Mouse (Mus musculus) monocyte, adult 2 months (primary cell): ENCODE results near the gene Scn2b.

ENCODE experiments used
- DNase-seq, 2 experiments: peaks; one replicate each; pipeline ENCODE4 v3.0.0; 2022; ENCODE audit warnings: low spot score in 2 of 2, low read depth in 1 of 2

The Scn2b gene

GRCm38 (mm10) chr9:45171073-45171610 lies 53.6 kb downstream of the Scn2b start:
- no peak for DNase-seq

GRCm38 (mm10) chr9:45173475-45173874 lies 55.9 kb downstream of the Scn2b start:
- DNase-seq: no peak

- no peak for DNase-seq
These were observed 61.7 kb downstream of the Scn2b start for GRCm38 (mm10) chr9:45179282-45179681.
